Mouse (Mus musculus) hindbrain, embryonic 15.5 days (tissue): Measurements from ENCODE around the gene Ap1g1. TPM values are rescaled to one million over a fixed set of nuclear protein-coding genes. Genes with fewer than 3 reads are reported as not detected.
A peak's percentile ranks its signal among the peaks of the same experiment; 100 is the strongest.
"Not testable (repeated sequence)": the region's sequence is repeated elsewhere in the genome, so short reads cannot be mapped to it uniquely, and the experiment has no call there.

Experiments
- ATAC-seq: fragments of 200-750 bp; cut with Nextera tagmentation; 2 replicates; pipeline ENCODE4 v1.8.0; 2017; ENCODE audit warnings: low read depth, moderate number of reproducible peaks, moderate TSS enrichment; ENCODE audit not compliant: low FRiP score
- H3K27ac ChIP-seq: fragments of 300-500 bp; sonication (generic); replicated peaks from 2 replicates; pipeline ENCODE4 v1.5.1; 2015; ENCODE audit warnings: mild to moderate bottlenecking, inconsistent platforms
- H3K27me3 ChIP-seq: fragments of 300-500 bp; sonication (generic); 2 replicates; pipeline ENCODE4 v1.6.1; 2015; ENCODE audit warnings: control low read depth, inconsistent platforms
- H3K36me3 ChIP-seq: fragments of 300-500 bp; sonication (generic); 2 replicates; pipeline ENCODE4 v1.6.1; 2015; ENCODE audit warnings: control low read depth, inconsistent platforms
- H3K4me1 ChIP-seq: fragments of 300-500 bp; sonication (generic); replicated peaks from 2 replicates; pipeline ENCODE4 v1.6.1; 2015; ENCODE audit warnings: control low read depth, inconsistent platforms
- H3K4me2 ChIP-seq: fragments of 300-500 bp; sonication (generic); 2 replicates; pipeline ENCODE4 v1.6.1; 2015; ENCODE audit warnings: moderate library complexity, mild to moderate bottlenecking, inconsistent platforms
- H3K4me3 ChIP-seq: fragments of 300-500 bp; sonication (generic); 2 replicates; pipeline ENCODE4 v1.5.1; 2015; ENCODE audit warnings: mild to moderate bottlenecking, inconsistent platforms
- H3K9ac ChIP-seq: fragments of 300-500 bp; sonication (generic); 2 replicates; pipeline ENCODE4 v1.6.1; 2015; ENCODE audit warnings: inconsistent platforms
- H3K9me3 ChIP-seq: fragments of 300-500 bp; sonication (generic); 2 replicates; pipeline ENCODE4 v1.6.1; 2016; ENCODE audit warnings: control low read depth, inconsistent platforms
- whole genome bisulfite sequencing: fragments of 180-500 bp; shearing (Covaris S2); methylation state at CpG from one replicate; pipeline ENCODE4 v1.1.7; 2015; 5-methylcytosine and 5-hydroxymethylcytosine counted together
- polyA plus RNA-seq: library from polyadenylated mRNA; unstranded; fragments of >200 nt; fragmentation: Nextera tagmentation; extraction: Ambion mirVana; gene quantifications from 2 replicates; pipeline ENCODE4 v1.2.1, GENCODE M21; 2015

Ap1g1 gene
- polyA plus RNA-seq, 1 experiment from 2014 or later = 50.4 TPM

GRCm38 (mm10) chr8:109868680-109869361 is 90.5 kb downstream of the Ap1g1 start:
- Histone ChIP-seq H3K27me3 (no peaks in the 10 kb centered on the region), H3K9ac (peak overlapping the region; percentile 90), H3K4me3 (peak overlapping the region; percentile 86), H3K4me1 (peaks cover 22% of the 10 kb centered on the region), H3K36me3 (no peaks in the 10 kb centered on the region), H3K9me3 (no peaks in the 10 kb centered on the region), H3K27ac (peak overlapping the region; percentile 90), H3K4me2 (peak overlapping the region; percentile 62)
- under 1% methylated on average over 50 of the region's 78 CpGs for WGBS
- peak; percentile 84 for ATAC-seq

GRCm38 (mm10) chr8:109871056-109871455 is 92.7 kb downstream of the Ap1g1 start:
- 92% methylated on average over 1 of the region's 1 CpGs for WGBS
- no peak overlapping the region for H3K27ac ChIP-seq
- H3K36me3 ChIP-seq = no peaks in the 10 kb centered on the region
- H3K9ac ChIP-seq = no peak overlapping the region
- peaks cover 22% of the 10 kb centered on the region for H3K4me1 ChIP-seq
- ATAC-seq = no peak
- no peak overlapping the region for H3K4me2 ChIP-seq
- no peak overlapping the region for H3K4me3 ChIP-seq
- no peaks in the 10 kb centered on the region for H3K9me3 ChIP-seq
- no peaks in the 10 kb centered on the region for H3K27me3 ChIP-seq

GRCm38 (mm10) chr8:109873800-109874199 is 95.4 kb downstream of the Ap1g1 start:
- not testable (repeated sequence) for H3K9me3 ChIP-seq, H3K27me3 ChIP-seq, H3K4me2 ChIP-seq, H3K9ac ChIP-seq, ATAC-seq, H3K27ac ChIP-seq, H3K4me3 ChIP-seq
- WGBS = 93% methylated on average over 3 of the region's 3 CpGs
- Histone ChIP-seq H3K36me3 (peaks cover 10% of the 10 kb centered on the region), H3K4me1 (peaks cover 18% of the 10 kb centered on the region)

- no peaks in the 10 kb centered on the region for H3K27me3 ChIP-seq
- 85% methylated on average over 5 of the region's 5 CpGs for WGBS
- ATAC-seq = no peak
These were observed 101.8 kb downstream of the Ap1g1 start for GRCm38 (mm10) chr8:109880012-109880662.

GRCm38 (mm10) chr8:109885294-109885693 is 106.9 kb downstream of the Ap1g1 start:
- no peak for ATAC-seq
- Histone ChIP-seq H3K4me2 (no peak overlapping the region), H3K9ac (no peak overlapping the region), H3K4me3 (no peak overlapping the region), H3K36me3 (peaks cover 10% of the 10 kb centered on the region; the same call in 1 of the 2 replicates), H3K27ac (no peak overlapping the region), H3K9me3 (no peaks in the 10 kb centered on the region), H3K4me1 (no peaks in the 10 kb centered on the region), H3K27me3 (no peaks in the 10 kb centered on the region)

More at GRCm38 (mm10) chr8:109880012-109880662, 101.8 kb downstream of the Ap1g1 start:
- H3K9me3 ChIP-seq = no peaks in the 10 kb centered on the region
- no peaks in the 10 kb centered on the region for H3K4me1 ChIP-seq
- no peak overlapping the region for H3K4me2 ChIP-seq
- H3K27ac ChIP-seq = no peak overlapping the region
- no peak overlapping the region for H3K4me3 ChIP-seq
- H3K9ac ChIP-seq = no peak overlapping the region
- H3K36me3 ChIP-seq = peaks cover 17% of the 10 kb centered on the region

GRCm38 (mm10) chr8:109889211-109889610 is 110.9 kb downstream of the Ap1g1 start:
- Histone ChIP-seq H3K9ac (no peak overlapping the region), H3K36me3 (peaks cover 16% of the 10 kb centered on the region), H3K27ac (no peak overlapping the region), H3K4me2 (no peak overlapping the region), H3K4me1 (no peaks in the 10 kb centered on the region), H3K9me3 (no peaks in the 10 kb centered on the region), H3K4me3 (no peak overlapping the region), H3K27me3 (no peaks in the 10 kb centered on the region)
- WGBS = 100% methylated on average over 1 of the region's 1 CpGs
- no peak for ATAC-seq

GRCm38 (mm10) chr8:109890794-109891585 is 112.6 kb downstream of the Ap1g1 start:
- no peaks in the 10 kb centered on the region for H3K9me3 ChIP-seq
- no peak overlapping the region for H3K4me3 ChIP-seq
- no peaks in the 10 kb centered on the region for H3K27me3 ChIP-seq
- ATAC-seq = no peak
- H3K36me3 ChIP-seq = peaks cover 16% of the 10 kb centered on the region
- 99% methylated on average over 3 of the region's 3 CpGs for WGBS
- no peak overlapping the region for H3K9ac ChIP-seq
- H3K4me1 ChIP-seq = no peaks in the 10 kb centered on the region
- no peak overlapping the region for H3K27ac ChIP-seq
- H3K4me2 ChIP-seq = no peak overlapping the region

- no peak overlapping the region for H3K9ac ChIP-seq
- ATAC-seq = no peak
- no peaks in the 10 kb centered on the region for H3K27me3 ChIP-seq
- WGBS = 91% methylated on average over 1 of the region's 1 CpGs
- no peaks in the 10 kb centered on the region for H3K4me1 ChIP-seq
- no peak overlapping the region for H3K4me2 ChIP-seq
- no peak overlapping the region for H3K27ac ChIP-seq
- peaks cover 16% of the 10 kb centered on the region for H3K36me3 ChIP-seq
- no peak overlapping the region for H3K4me3 ChIP-seq
- no peaks in the 10 kb centered on the region for H3K9me3 ChIP-seq
These were observed 116.3 kb downstream of the Ap1g1 start for GRCm38 (mm10) chr8:109894636-109895035.

GRCm38 (mm10) chr8:109895355-109895754 is 117.0 kb downstream of the Ap1g1 start:
- 94% methylated on average over 12 of the region's 12 CpGs for WGBS
- Histone ChIP-seq H3K4me2 (no peak overlapping the region), H3K4me3 (no peak overlapping the region), H3K9ac (no peak overlapping the region), H3K27ac (no peak overlapping the region), H3K9me3 (no peaks in the 10 kb centered on the region), H3K27me3 (no peaks in the 10 kb centered on the region), H3K36me3 (peaks cover 11% of the 10 kb centered on the region), H3K4me1 (no peaks in the 10 kb centered on the region)
- no peak for ATAC-seq

GRCm38 (mm10) chr8:109902379-109902778 is 124.0 kb downstream of the Ap1g1 start:
- no peaks in the 10 kb centered on the region for H3K27me3 ChIP-seq

GRCm38 (mm10) chr8:109903909-109904469 is 125.6 kb downstream of the Ap1g1 start:
- WGBS = 82% methylated on average over 10 of the region's 10 CpGs
- ATAC-seq = no peak
- no peaks in the 10 kb centered on the region for H3K4me1 ChIP-seq
- H3K9me3 ChIP-seq = no peaks in the 10 kb centered on the region
- no peak overlapping the region for H3K27ac ChIP-seq
- no peak overlapping the region for H3K4me2 ChIP-seq
- no peak overlapping the region for H3K4me3 ChIP-seq
- H3K36me3 ChIP-seq = peaks cover 18% of the 10 kb centered on the region
- H3K9ac ChIP-seq = no peak overlapping the region
- no peaks in the 10 kb centered on the region for H3K27me3 ChIP-seq

More at GRCm38 (mm10) chr8:109902379-109902778, 124.0 kb downstream of the Ap1g1 start:
- Histone ChIP-seq H3K9me3 (no peaks in the 10 kb centered on the region), H3K4me1 (no peaks in the 10 kb centered on the region), H3K27ac (no peak overlapping the region), H3K4me2 (no peak overlapping the region), H3K4me3 (no peak overlapping the region), H3K36me3 (peaks cover 10% of the 10 kb centered on the region; the same call in 1 of the 2 replicates), H3K9ac (no peak overlapping the region)
- ATAC-seq = no peak
